Mouse (Mus musculus): ENCODE measurements at regions not wholly inside any gene's neighbourhood (a gene's known extent, or its start where the extent isn't known, plus 50 kb on each side); places are given as distances from the start of the nearest gene placed in this dataset.

GRCm38 (mm10) chr8:112238681-112239080, 223.8 kb upstream of the Gm6793 start:
- TF ChIP-seq CTCF (IDR thresholded peaks at IDR 0.05; ENCODE audit: low read depth) (no peak), EP300 (IDR thresholded peaks at IDR 0.05; ENCODE audit: low read depth) (no peak)
